Mouse (Mus musculus): Measurements from ENCODE around the gene Itgav. TPM values are rescaled to one million over a fixed set of nuclear protein-coding genes. Genes with fewer than 3 reads are reported as not detected.

Itgav gene
- 32.9 and 37.0 TPM in 2 replicates for polyA plus RNA-seq (2014; fragmentation: Nextera tagmentation; extraction: Ambion mirVana)

GRCm38 (mm10) chr2:83723921-83724826, at the start of gene Itgav:
TSS of gene Itgav (plus strand) at chr2:83724397.
- H3K27me3 ChIP-seq (ENCODE audit: control insufficient read depth, insufficient read depth, low read length): no peaks in the 10 kb centered on the region; the same call in 1 of the 2 replicates
- peak within 1 kb of the TSS; percentile 66 for H3K4me3 ChIP-seq (ENCODE audit: low read depth, low read length)
- WGBS: under 1% methylated on average over 68 of the region's 84 CpGs
- H3K4me1 ChIP-seq (ENCODE audit: control insufficient read depth, insufficient read depth, low read length): no peaks in the 10 kb centered on the region
- H3K4me2 ChIP-seq (ENCODE audit: low read depth, low read length): peak within 1 kb of the TSS; percentile 84
- H3K27ac ChIP-seq (ENCODE audit: low read depth, low read length): peak within 1 kb of the TSS; percentile 78
- H3K9me3 ChIP-seq (ENCODE audit: control insufficient read depth, low read length): no peaks in the 10 kb centered on the region
- H3K36me3 ChIP-seq (ENCODE audit: control insufficient read depth, insufficient read depth, low read length): no peaks in the 10 kb centered on the region
- peak; percentile 94 for ATAC-seq (ENCODE audit: low read depth)
- H3K9ac ChIP-seq (replicated peaks; ENCODE audit: low read depth, low read length): peak within 1 kb of the TSS; percentile 76

- no peak overlapping the region for H3K4me3 ChIP-seq (ENCODE audit: low read depth, low read length)
- H3K9ac ChIP-seq (replicated peaks; ENCODE audit: low read depth, low read length): no peak overlapping the region
- H3K36me3 ChIP-seq (ENCODE audit: control insufficient read depth, insufficient read depth, low read length): no peaks in the 10 kb centered on the region
- H3K4me2 ChIP-seq (ENCODE audit: low read depth, low read length): no peak overlapping the region
- ATAC-seq (ENCODE audit: low read depth): peak; percentile 28; the same call in 1 of the 2 replicates
- no peaks in the 10 kb centered on the region for H3K27me3 ChIP-seq (ENCODE audit: control insufficient read depth, insufficient read depth, low read length)
- H3K9me3 ChIP-seq (ENCODE audit: control insufficient read depth, low read length): no peaks in the 10 kb centered on the region
- no peaks in the 10 kb centered on the region for H3K4me1 ChIP-seq (ENCODE audit: control insufficient read depth, insufficient read depth, low read length)
- H3K27ac ChIP-seq (ENCODE audit: low read depth, low read length): no peak overlapping the region
- 50% methylated on average over 7 of the region's 7 CpGs for WGBS
These were observed 49.8 kb upstream of the Itgav start for GRCm38 (mm10) chr2:83674421-83674820.

GRCm38 (mm10) chr2:83674896-83675295, 49.3 kb upstream of the Itgav start:
- H3K36me3 ChIP-seq (ENCODE audit: control insufficient read depth, insufficient read depth, low read length): no peaks in the 10 kb centered on the region
- H3K9ac ChIP-seq (replicated peaks; ENCODE audit: low read depth, low read length): no peak overlapping the region
- no peak overlapping the region for H3K27ac ChIP-seq (ENCODE audit: low read depth, low read length)
- no peaks in the 10 kb centered on the region for H3K9me3 ChIP-seq (ENCODE audit: control insufficient read depth, low read length)
- peak; percentile 13; the same call in 1 of the 2 replicates for ATAC-seq (ENCODE audit: low read depth)
- H3K4me3 ChIP-seq (ENCODE audit: low read depth, low read length): no peak overlapping the region
- no peak overlapping the region for H3K4me2 ChIP-seq (ENCODE audit: low read depth, low read length)
- H3K27me3 ChIP-seq (ENCODE audit: control insufficient read depth, insufficient read depth, low read length): no peaks in the 10 kb centered on the region
- 75% methylated on average over 9 of the region's 9 CpGs for whole genome bisulfite sequencing
- H3K4me1 ChIP-seq (ENCODE audit: control insufficient read depth, insufficient read depth, low read length): no peaks in the 10 kb centered on the region

- Histone ChIP-seq H3K9ac (replicated peaks; ENCODE audit: low read depth, low read length) (no peak overlapping the region), H3K4me3 (ENCODE audit: low read depth, low read length) (no peak overlapping the region), H3K4me2 (ENCODE audit: low read depth, low read length) (no peak overlapping the region), H3K9me3 (ENCODE audit: control insufficient read depth, low read length) (no peaks in the 10 kb centered on the region), H3K27ac (ENCODE audit: low read depth, low read length) (no peak overlapping the region), H3K36me3 (ENCODE audit: control insufficient read depth, insufficient read depth, low read length) (no peaks in the 10 kb centered on the region), H3K4me1 (ENCODE audit: control insufficient read depth, insufficient read depth, low read length) (no peaks in the 10 kb centered on the region), H3K27me3 (ENCODE audit: control insufficient read depth, insufficient read depth, low read length) (no peaks in the 10 kb centered on the region)
- no peak for ATAC-seq (ENCODE audit: low read depth)
- WGBS: 49% methylated on average over 5 of the region's 5 CpGs
These were observed 48.5 kb upstream of the Itgav start for GRCm38 (mm10) chr2:83675681-83676080.

GRCm38 (mm10) chr2:83676226-83676870, 47.8 kb upstream of the Itgav start:
- H3K9ac ChIP-seq (replicated peaks; ENCODE audit: low read depth, low read length): no peak overlapping the region
- H3K36me3 ChIP-seq (ENCODE audit: control insufficient read depth, insufficient read depth, low read length): no peaks in the 10 kb centered on the region
- H3K4me1 ChIP-seq (ENCODE audit: control insufficient read depth, insufficient read depth, low read length): no peaks in the 10 kb centered on the region
- H3K27ac ChIP-seq (ENCODE audit: low read depth, low read length): no peak overlapping the region
- 80% methylated on average over 4 of the region's 4 CpGs for WGBS
- H3K4me2 ChIP-seq (ENCODE audit: low read depth, low read length): no peak overlapping the region
- no peaks in the 10 kb centered on the region for H3K9me3 ChIP-seq (ENCODE audit: control insufficient read depth, low read length)
- H3K4me3 ChIP-seq (ENCODE audit: low read depth, low read length): no peak overlapping the region
- ATAC-seq (ENCODE audit: low read depth): no peak
- H3K27me3 ChIP-seq (ENCODE audit: control insufficient read depth, insufficient read depth, low read length): no peaks in the 10 kb centered on the region

- peak; percentile 57; the same call in 1 of the 2 replicates for ATAC-seq (ENCODE audit: low read depth)
- Histone ChIP-seq H3K4me2 (ENCODE audit: low read depth, low read length) (no peak overlapping the region), H3K4me1 (ENCODE audit: control insufficient read depth, insufficient read depth, low read length) (no peaks in the 10 kb centered on the region), H3K27ac (ENCODE audit: low read depth, low read length) (no peak overlapping the region), H3K36me3 (ENCODE audit: control insufficient read depth, insufficient read depth, low read length) (no peaks in the 10 kb centered on the region), H3K4me3 (ENCODE audit: low read depth, low read length) (no peak overlapping the region), H3K27me3 (ENCODE audit: control insufficient read depth, insufficient read depth, low read length) (no peaks in the 10 kb centered on the region), H3K9ac (replicated peaks; ENCODE audit: low read depth, low read length) (no peak overlapping the region), H3K9me3 (ENCODE audit: control insufficient read depth, low read length) (no peaks in the 10 kb centered on the region)
- 31% methylated on average over 8 of the region's 8 CpGs for WGBS
These were observed 42.9 kb upstream of the Itgav start for GRCm38 (mm10) chr2:83681332-83681731.

- no peak overlapping the region for H3K4me3 ChIP-seq (ENCODE audit: low read depth, low read length)
- H3K4me2 ChIP-seq (ENCODE audit: low read depth, low read length): no peak overlapping the region
- no peaks in the 10 kb centered on the region for H3K27me3 ChIP-seq (ENCODE audit: control insufficient read depth, insufficient read depth, low read length)
- H3K36me3 ChIP-seq (ENCODE audit: control insufficient read depth, insufficient read depth, low read length): no peaks in the 10 kb centered on the region
- no peak overlapping the region for H3K9ac ChIP-seq (replicated peaks; ENCODE audit: low read depth, low read length)
- no peak overlapping the region for H3K27ac ChIP-seq (ENCODE audit: low read depth, low read length)
- no peaks in the 10 kb centered on the region for H3K4me1 ChIP-seq (ENCODE audit: control insufficient read depth, insufficient read depth, low read length)
- H3K9me3 ChIP-seq (ENCODE audit: control insufficient read depth, low read length): no peaks in the 10 kb centered on the region
- ATAC-seq (ENCODE audit: low read depth): peak; percentile 84
- WGBS: 13% methylated on average over 6 of the region's 6 CpGs
These were observed 42.4 kb upstream of the Itgav start for GRCm38 (mm10) chr2:83681785-83682184.

- WGBS: 18% methylated on average over 8 of the region's 8 CpGs
- no peak overlapping the region for H3K4me3 ChIP-seq (ENCODE audit: low read depth, low read length)
- no peaks in the 10 kb centered on the region for H3K9me3 ChIP-seq (ENCODE audit: control insufficient read depth, low read length)
- no peaks in the 10 kb centered on the region for H3K4me1 ChIP-seq (ENCODE audit: control insufficient read depth, insufficient read depth, low read length)
- H3K27ac ChIP-seq (ENCODE audit: low read depth, low read length): no peak overlapping the region
- H3K27me3 ChIP-seq (ENCODE audit: control insufficient read depth, insufficient read depth, low read length): no peaks in the 10 kb centered on the region
- peak; percentile 10; the same call in 1 of the 2 replicates for ATAC-seq (ENCODE audit: low read depth)
- no peaks in the 10 kb centered on the region for H3K36me3 ChIP-seq (ENCODE audit: control insufficient read depth, insufficient read depth, low read length)
- H3K9ac ChIP-seq (replicated peaks; ENCODE audit: low read depth, low read length): no peak overlapping the region
- no peak overlapping the region for H3K4me2 ChIP-seq (ENCODE audit: low read depth, low read length)
These were observed 41.9 kb upstream of the Itgav start for GRCm38 (mm10) chr2:83682282-83682681.
